Mouse (Mus musculus) liver, embryonic 11.5 days (tissue): ENCODE data around the gene Phlda3. TPM values are rescaled to one million over a fixed set of nuclear protein-coding genes. Genes with fewer than 3 reads are reported as not detected.

Experiments
- ATAC-seq: fragments of 200-750 bp; cut with Nextera tagmentation; replicated peaks from 2 replicates; pipeline ENCODE4 v1.8.0; 2017; ENCODE audit warnings: moderate number of reproducible peaks, mild to moderate bottlenecking, moderate TSS enrichment, moderate library complexity; ENCODE audit not compliant: low FRiP score
- DNase-seq: peaks from one replicate; pipeline ENCODE4 v3.0.0-alpha.2; 2017; ENCODE audit warnings: low spot score
- H3K27ac ChIP-seq: fragments of 300-500 bp; sonication (generic); 2 replicates; pipeline ENCODE4 v1.5.1; 2014; ENCODE audit warnings: mild to moderate bottlenecking, low read depth, low read length, control low read depth
- H3K27me3 ChIP-seq: fragments of 300-500 bp; sonication (generic); replicated peaks from 2 replicates; pipeline ENCODE4 v1.6.1; 2014; ENCODE audit warnings: low read length, mixed read lengths; ENCODE audit not compliant: control insufficient read depth, insufficient read depth
- H3K36me3 ChIP-seq: fragments of 300-500 bp; sonication (generic); 2 replicates; pipeline ENCODE4 v1.6.1; 2014; ENCODE audit warnings: mild to moderate bottlenecking, low read length, moderate library complexity, mixed read lengths; ENCODE audit not compliant: control insufficient read depth, insufficient read depth
- H3K4me1 ChIP-seq: fragments of 300-500 bp; sonication (generic); replicated peaks from 2 replicates; pipeline ENCODE4 v1.6.1; 2014; ENCODE audit warnings: low read length, mixed read lengths; ENCODE audit not compliant: control insufficient read depth, insufficient read depth
- H3K4me2 ChIP-seq: fragments of 300-500 bp; sonication (generic); 2 replicates; pipeline ENCODE4 v1.6.1; 2014; ENCODE audit warnings: mild to moderate bottlenecking, control low read depth, moderate library complexity
- H3K4me3 ChIP-seq: fragments of 300-500 bp; sonication (generic); 2 replicates; pipeline ENCODE4 v1.5.1; 2014; ENCODE audit warnings: low read depth, low read length, control low read depth
- H3K9ac ChIP-seq: fragments of 300-500 bp; sonication (generic); 2 replicates; pipeline ENCODE4 v1.6.1; 2014; ENCODE audit warnings: low read depth, low read length, control low read depth
- H3K9me3 ChIP-seq: fragments of 300-500 bp; sonication (generic); 2 replicates; pipeline ENCODE4 v1.6.1; 2016; ENCODE audit warnings: low read length, inconsistent platforms, mixed read lengths; ENCODE audit not compliant: control insufficient read depth
- WGBS: fragments of 180-500 bp; shearing (Covaris S2); extraction: QIAGEN DNeasy Blood & Tissue Kit; methylation state at CpG from one replicate; pipeline ENCODE4 v1.1.7; 2014; 5-methylcytosine and 5-hydroxymethylcytosine counted together
- polyA plus RNA-seq: library from polyadenylated mRNA; unstranded; fragments of >200 nt; fragmentation: Nextera tagmentation; extraction: Ambion mirVana; gene quantifications from 2 replicates; pipeline ENCODE4 v1.2.1, GENCODE M21; 2014

Gene Phlda3
- polyA plus RNA-seq, 1 experiment from 2014 or later, result 22.5 TPM

GRCm38 (mm10) chr1:135746248-135746647, 19.7 kb upstream of the Phlda3 start:
- WGBS, result 84% methylated on average over 4 of the region's 4 CpGs
- Histone ChIP-seq H3K4me1 (no peaks in the 10 kb centered on the region), H3K27me3 (no peaks in the 10 kb centered on the region), H3K4me2 (no peak overlapping the region), H3K9me3 (no peaks in the 10 kb centered on the region), H3K9ac (no peak overlapping the region), H3K36me3 (peaks cover 17% of the 10 kb centered on the region), H3K4me3 (no peak overlapping the region), H3K27ac (no peak overlapping the region)
- DNase-seq (no peak), ATAC-seq (no peak)

DNA sequence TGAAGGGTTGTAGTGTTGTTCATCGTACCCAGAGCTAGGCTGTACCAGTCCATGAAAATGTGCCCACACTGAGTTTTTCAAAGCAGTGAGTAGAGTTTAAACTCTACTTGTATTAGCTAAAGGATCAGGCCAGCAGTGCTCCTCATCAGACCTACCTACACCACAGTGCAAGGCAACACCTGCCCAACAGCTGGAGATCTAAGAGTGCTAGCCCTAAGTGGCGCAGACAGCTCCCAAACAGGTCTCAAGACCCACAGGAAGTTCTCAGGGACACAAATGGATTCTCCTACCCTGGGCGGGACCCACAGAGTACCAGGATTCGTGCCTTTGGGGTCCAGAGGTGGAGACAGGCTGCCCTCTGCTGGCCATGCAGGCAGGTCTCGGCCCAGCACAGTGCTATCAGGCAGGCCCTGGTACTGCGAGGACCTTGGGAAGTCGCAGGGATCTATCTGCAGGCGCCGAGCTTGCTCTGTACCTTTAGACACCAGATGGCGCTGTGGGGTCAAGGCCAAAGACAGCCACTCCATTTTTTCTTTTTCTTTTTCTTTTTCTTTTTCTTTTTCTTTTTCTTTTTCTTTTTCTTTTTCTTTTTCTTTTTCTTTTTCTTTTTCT, 13.1 kb upstream of the Phlda3 start:
- ATAC-seq (peak; percentile 97), DNase-seq (peak; percentile 89)
- Histone ChIP-seq H3K36me3 (peaks cover 6% of the 10 kb centered on the region; the same call in 1 of the 2 replicates), H3K9me3 (no peaks in the 10 kb centered on the region), H3K27me3 (no peaks in the 10 kb centered on the region), H3K27ac (no peak overlapping the region), H3K4me1 (no peaks in the 10 kb centered on the region), H3K4me2 (no peak overlapping the region), H3K4me3 (no peak overlapping the region), H3K9ac (no peak overlapping the region)
- WGBS, result 13% methylated on average over 10 of the region's 10 CpGs

DNA sequence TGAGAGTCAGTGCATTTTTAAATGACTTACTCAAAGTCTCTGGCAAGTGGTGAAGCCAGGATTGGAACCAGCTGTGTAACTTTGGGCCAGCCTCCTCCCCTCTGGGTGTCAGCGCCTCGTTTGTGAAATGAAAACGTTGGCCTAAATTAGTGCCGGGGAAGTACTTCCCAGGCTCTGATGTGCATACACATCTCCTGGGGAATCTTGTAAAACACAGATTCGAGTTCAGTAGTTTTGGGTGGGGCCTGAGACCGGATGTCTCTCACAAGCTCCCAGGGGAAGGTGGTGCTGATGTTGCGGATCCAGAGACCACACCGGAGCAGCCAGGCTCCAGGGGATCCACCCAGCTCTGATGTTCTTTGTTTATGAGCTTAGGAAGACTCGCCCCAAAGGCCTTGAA, 10.6 kb upstream of the Phlda3 start:
- H3K27me3 ChIP-seq, result no peaks in the 10 kb centered on the region
- H3K36me3 ChIP-seq, result 0 out of 2 replicates have a peak, but pooled peaks cover 4% of the 10 kb centered on the region
- no peak overlapping the region for H3K9ac ChIP-seq
- DNase-seq, result no peak
- H3K4me1 ChIP-seq, result no peaks in the 10 kb centered on the region
- H3K4me2 ChIP-seq, result no peak overlapping the region
- 69% methylated on average over 9 of the region's 9 CpGs for WGBS
- no peak overlapping the region for H3K27ac ChIP-seq
- no peak overlapping the region for H3K4me3 ChIP-seq
- H3K9me3 ChIP-seq, result no peaks in the 10 kb centered on the region
- ATAC-seq, result no peak

DNA sequence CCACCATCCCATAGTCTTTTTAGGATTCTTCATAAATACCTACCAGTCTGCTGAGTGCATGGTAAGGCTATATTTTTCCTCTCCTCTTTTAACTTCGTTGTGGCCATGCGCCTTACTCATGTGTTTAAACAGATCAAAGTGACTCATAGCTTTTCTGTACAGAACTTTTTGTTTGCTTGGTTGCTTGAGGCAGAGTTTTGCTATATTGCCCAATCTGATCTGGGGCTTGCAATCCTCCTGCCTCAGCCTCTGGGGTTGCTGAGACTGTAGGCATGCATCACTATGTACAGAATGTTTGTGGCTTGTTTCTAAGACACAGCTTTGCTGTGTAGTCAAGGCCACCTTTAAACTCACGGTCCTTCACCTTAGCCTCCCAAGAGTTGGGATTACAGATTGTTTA, 10.0 kb upstream of the Phlda3 start:
- Histone ChIP-seq H3K27ac (no peak overlapping the region), H3K4me1 (no peaks in the 10 kb centered on the region), H3K27me3 (no peaks in the 10 kb centered on the region), H3K4me2 (no peak overlapping the region), H3K9ac (no peak overlapping the region), H3K36me3 (0 out of 2 replicates have a peak, but pooled peaks cover under 1% of the 10 kb centered on the region), H3K9me3 (no peaks in the 10 kb centered on the region), H3K4me3 (no peak overlapping the region)
- WGBS, result 77% methylated on average over 3 of the region's 3 CpGs
- ATAC-seq (no peak), DNase-seq (no peak)

GRCm38 (mm10) chr1:135757287-135757686, 8.6 kb upstream of the Phlda3 start:
- 63% methylated on average over 8 of the region's 8 CpGs for WGBS
- no peak for ATAC-seq
- no peak overlapping the region for H3K27ac ChIP-seq

DNA sequence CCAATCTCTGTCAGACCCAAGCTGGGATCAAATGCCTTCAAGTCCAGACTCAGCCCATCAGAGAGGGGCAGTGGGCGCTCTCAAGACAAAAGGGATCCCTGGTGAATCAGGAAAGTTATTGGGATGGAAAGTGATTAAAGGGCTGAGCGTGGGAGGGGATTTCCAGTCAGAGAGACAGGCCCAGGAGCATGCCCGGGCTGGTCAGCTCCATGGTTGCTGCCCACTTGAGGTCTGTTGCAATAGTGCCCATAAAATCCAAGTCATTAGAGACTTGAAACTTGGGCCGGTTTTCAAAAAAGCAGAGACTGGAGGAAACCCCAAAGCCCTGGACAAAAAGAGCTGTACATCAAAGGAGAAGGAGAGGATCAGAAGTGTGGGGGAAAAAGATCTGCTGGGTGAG, 6.2 kb upstream of the Phlda3 start:
- no peak for ATAC-seq
- no peak overlapping the region for H3K27ac ChIP-seq

More at GRCm38 (mm10) chr1:135757287-135757686, 8.6 kb upstream of the Phlda3 start:
- H3K4me2 ChIP-seq, result no peak overlapping the region
- no peaks in the 10 kb centered on the region for H3K4me1 ChIP-seq
- DNase-seq, result no peak
- no peak overlapping the region for H3K4me3 ChIP-seq
- no peaks in the 10 kb centered on the region for H3K36me3 ChIP-seq
- no peaks in the 10 kb centered on the region for H3K27me3 ChIP-seq
- H3K9ac ChIP-seq, result no peak overlapping the region
- H3K9me3 ChIP-seq, result no peaks in the 10 kb centered on the region

GRCm38 (mm10) chr1:135760216-135760615, 5.7 kb upstream of the Phlda3 start:
- no peaks in the 10 kb centered on the region; the same call in 1 of the 2 replicates for H3K4me1 ChIP-seq
- no peak for ATAC-seq
- H3K27ac ChIP-seq, result no peak overlapping the region
- WGBS, result 67% methylated on average over 8 of the region's 8 CpGs
- no peak overlapping the region for H3K9ac ChIP-seq
- H3K9me3 ChIP-seq, result no peaks in the 10 kb centered on the region
- no peak overlapping the region for H3K4me3 ChIP-seq
- H3K4me2 ChIP-seq, result no peak overlapping the region
- no peaks in the 10 kb centered on the region for H3K36me3 ChIP-seq
- H3K27me3 ChIP-seq, result peaks cover 8% of the 10 kb centered on the region
- no peak for DNase-seq

More for the DNA sequence above, 6.2 kb upstream of the Phlda3 start:
- Histone ChIP-seq H3K9ac (no peak overlapping the region), H3K27me3 (peaks cover 3% of the 10 kb centered on the region), H3K36me3 (no peaks in the 10 kb centered on the region), H3K4me3 (no peak overlapping the region), H3K4me1 (no peaks in the 10 kb centered on the region; the same call in 1 of the 2 replicates), H3K9me3 (no peaks in the 10 kb centered on the region), H3K4me2 (no peak overlapping the region)
- 70% methylated on average over 4 of the region's 4 CpGs for WGBS
- no peak for DNase-seq

GRCm38 (mm10) chr1:135761728-135762127, 4.2 kb upstream of the Phlda3 start:
- H3K27ac ChIP-seq, result no peak overlapping the region
- H3K4me3 ChIP-seq, result no peak overlapping the region
- peaks cover 21% of the 10 kb centered on the region for H3K27me3 ChIP-seq
- H3K36me3 ChIP-seq, result no peaks in the 10 kb centered on the region
- H3K4me2 ChIP-seq, result no peak overlapping the region
- no peaks in the 10 kb centered on the region for H3K9me3 ChIP-seq
- ATAC-seq (no peak), DNase-seq (no peak)
- H3K4me1 ChIP-seq, result peaks cover 10% of the 10 kb centered on the region
- no peak overlapping the region for H3K9ac ChIP-seq
- 74% methylated on average over 5 of the region's 5 CpGs for WGBS

DNA sequence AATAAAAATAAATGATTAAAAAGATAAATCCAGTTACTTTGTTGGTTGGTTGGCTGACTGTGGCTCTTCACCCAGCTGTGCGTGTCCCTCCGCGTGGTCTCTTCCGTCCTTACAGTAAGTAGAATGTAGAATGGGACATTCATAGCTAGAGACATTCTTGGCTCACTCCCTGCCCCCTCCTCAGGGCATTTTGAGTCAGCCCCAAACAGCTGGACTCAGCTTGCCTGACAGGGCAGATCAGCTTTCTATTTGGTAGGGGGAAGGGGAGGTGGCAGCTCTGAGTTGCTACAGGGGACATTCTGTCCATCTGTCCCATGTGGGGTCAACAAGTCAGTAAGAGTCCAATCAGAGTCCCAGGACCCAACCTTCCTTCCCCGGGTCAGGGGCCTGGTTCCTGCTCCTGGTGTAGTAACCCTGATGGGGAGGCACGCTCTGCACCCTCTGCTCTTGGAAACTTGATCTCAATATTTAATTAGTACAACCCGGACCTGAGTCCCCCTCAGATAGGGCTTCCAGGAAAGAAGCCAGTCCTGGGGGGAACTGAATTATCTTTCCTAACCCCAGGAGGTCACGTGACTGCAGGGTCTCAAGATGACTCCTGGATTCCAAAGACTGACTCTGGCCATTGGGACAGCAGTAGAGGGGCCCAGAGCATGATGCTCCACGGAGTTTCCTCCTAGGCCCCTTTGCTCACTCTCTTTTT, 2.3 kb upstream of the Phlda3 start:
- WGBS, result 70% methylated on average over 9 of the region's 9 CpGs
- Histone ChIP-seq H3K4me3 (no peak overlapping the region), H3K4me1 (peaks cover 12% of the 10 kb centered on the region), H3K9ac (no peak overlapping the region), H3K27me3 (peaks cover 24% of the 10 kb centered on the region), H3K36me3 (no peaks in the 10 kb centered on the region), H3K27ac (no peak overlapping the region), H3K9me3 (no peaks in the 10 kb centered on the region), H3K4me2 (no peak overlapping the region)
- DNase-seq (no peak), ATAC-seq (no peak)
